Mouse (Mus musculus) granulocyte monocyte progenitor cell, adult 5-6 weeks (primary cell): ENCODE data around the gene Nudcd3. TPM values are rescaled to one million over a fixed set of nuclear protein-coding genes. Genes with fewer than 3 reads are reported as not detected.

ENCODE experiments used
- ATAC-seq: replicated peaks from 2 replicates; pipeline ENCODE4 v1.8.0; 2016; ENCODE audit warnings: mild to moderate bottlenecking, moderate TSS enrichment, inconsistent platforms; ENCODE audit not compliant: poor library complexity, severe bottlenecking
- total RNA-seq, 2 experiments: library from RNA; stranded (forward) in 1 of 2; stranded (reverse) in 1 of 2; fragments of 200-712, 200-1000 nt in 1 of 2; fragments of >200 nt in 1 of 2; fragmentation: Nextera tagmentation in 1 of 2; gene quantifications; 2 replicates each; pipeline ENCODE4 v1.2.3; 2014 to 2017

Gene Nudcd3
- total RNA-seq (2014; fragmentation: Nextera tagmentation) (27.0 and 29.7 TPM in 2 replicates), total RNA-seq (2017) (27.0 and 35.4 TPM in 2 replicates)

DNA sequence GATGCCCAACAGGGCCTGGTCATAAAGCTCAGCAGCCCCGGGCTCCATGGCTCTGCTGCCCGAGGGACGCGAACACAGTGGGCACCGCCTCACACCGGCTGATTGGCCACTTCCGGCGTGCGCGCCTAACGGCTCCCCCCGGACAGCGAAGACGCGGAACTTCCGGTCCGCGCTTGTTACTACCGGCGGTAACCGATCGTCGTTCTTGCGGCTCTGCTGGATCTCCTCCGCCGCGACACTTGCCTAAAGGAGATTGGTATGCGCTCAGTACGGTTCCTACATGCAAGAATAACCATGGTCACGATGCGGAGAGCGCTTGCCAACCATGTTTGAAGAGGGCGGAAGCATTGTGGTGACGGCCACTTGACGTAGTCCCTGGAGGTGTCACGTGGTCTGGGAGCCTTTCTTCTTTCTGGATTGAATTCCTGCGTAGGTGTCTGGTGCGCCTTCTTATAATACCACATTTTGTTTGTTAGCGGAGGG, at the start of gene Nudcd3:
Gene Nudcd3, minus strand, starts transcription at position 329 of the 483 bp plus-strand sequence.
- peak; percentile 93 for ATAC-seq

DNA sequence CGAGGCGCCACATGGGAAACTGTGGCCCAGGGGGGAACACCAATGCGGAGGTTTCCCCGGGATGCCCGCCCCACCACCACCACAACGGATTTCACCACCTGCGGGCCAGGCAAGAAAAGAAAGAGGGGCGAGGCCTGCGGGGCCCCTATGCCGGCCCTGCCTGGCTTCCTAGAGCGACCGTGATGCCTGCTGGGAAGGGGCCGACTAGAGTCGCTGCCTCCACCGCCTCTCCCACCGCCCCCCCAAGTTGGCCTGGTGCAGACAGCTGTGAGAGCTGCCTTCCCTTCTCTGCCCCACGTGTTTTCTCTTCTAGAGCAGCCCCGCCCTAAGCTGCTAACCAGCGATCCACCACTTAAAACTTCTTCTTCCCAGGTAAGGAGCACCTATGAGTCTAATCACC, 44.5 kb upstream of the Nudcd3 start:
- no peak for ATAC-seq

DNA sequence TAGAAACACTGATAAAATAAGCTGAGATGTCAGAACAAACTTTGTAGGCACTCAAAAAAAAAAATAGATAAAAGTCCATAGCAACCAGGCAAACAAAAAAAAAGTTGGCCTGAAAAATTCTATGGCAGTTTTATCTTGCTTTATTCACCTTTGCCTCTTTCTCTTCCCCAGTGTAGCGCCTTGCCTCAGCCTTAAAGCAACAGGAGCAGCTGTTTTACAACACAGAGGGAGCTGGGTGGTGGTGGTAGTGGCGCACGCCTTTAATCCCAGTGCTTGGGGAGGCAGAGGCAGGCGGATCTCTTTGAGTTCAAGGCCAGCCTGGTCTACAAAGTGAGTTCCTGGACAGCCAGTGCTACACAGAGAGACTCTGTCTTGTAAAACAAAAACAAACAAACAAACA, 32.8 kb upstream of the Nudcd3 start:
- no peak for ATAC-seq

DNA sequence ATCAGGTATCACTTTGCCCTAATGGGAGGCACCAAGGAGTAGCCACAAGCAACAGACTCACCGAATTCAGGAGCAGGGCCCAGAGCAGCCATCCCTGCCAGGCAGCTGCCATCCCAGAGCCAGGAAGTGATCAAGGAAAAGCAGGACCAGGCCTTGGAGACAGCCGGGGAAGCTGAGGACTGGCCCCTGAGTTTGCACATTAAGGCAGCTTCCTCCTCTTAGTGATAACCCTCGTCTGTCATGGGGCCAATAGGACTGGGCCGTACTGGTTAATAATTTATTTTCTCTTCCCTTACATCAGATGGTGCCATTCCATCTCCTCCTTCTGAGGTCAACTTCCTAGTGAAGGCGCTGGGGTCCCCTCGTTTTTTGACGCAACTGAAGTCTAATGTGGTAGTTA, 29.8 kb upstream of the Nudcd3 start, which contains the start of gene Npc1l1:
Gene Npc1l1, minus strand, starts transcription at position 132 of the 400 bp plus-strand sequence.
- no peak for ATAC-seq

DNA sequence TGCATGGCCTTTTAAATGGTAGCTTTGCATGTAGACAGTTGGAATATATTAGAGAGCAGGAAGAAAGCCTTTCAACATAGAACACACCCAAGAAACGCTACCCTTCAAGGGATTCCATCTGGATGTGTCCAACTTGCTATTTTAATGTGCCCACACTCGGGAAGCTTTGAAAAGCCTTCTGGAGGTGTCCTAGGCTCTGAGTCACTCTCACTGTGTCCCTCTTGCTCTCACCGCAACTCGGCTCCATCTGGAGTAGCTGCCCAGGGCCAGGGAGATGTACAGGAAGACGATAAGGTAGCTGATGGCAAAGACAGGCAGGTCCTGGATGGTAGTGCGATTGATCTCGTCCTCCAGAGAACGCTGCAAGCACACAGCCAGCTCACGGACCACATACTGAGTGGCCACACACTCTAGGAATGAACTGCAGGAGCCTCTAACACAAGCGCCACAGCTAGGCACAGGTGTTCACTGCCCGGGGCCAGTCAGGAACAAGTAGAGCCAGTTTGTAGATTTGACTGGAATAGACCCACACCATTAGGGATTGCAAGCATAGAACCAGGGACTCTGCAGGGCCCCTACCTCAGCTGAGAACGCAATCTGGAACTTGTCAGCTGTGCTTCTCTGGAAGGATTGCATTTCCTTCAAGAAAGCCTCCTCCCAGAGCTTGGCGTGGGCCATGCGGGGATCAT, 24.5 kb upstream of the Nudcd3 start:
- no peak for ATAC-seq

DNA sequence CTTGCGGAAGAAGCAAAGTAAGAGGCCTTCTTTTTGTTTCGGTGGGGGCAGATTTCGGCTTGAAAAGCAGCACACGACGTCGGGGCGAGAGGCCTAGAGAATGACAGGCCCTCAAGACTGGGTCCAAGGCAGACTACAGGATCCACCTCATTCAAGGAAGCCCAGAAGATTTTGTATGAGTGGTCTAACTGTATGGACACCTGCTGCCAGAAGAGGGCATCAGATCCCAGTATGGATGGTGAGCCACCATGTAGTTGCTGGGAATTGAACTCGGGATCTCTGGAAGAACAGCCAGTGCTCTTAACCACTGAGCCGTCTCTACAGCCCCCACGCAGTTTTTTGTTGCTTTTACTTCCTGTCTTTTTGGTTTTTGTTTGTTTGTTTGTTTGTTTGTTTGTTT, 22.0 kb upstream of the Nudcd3 start:
- ATAC-seq: no peak

DNA sequence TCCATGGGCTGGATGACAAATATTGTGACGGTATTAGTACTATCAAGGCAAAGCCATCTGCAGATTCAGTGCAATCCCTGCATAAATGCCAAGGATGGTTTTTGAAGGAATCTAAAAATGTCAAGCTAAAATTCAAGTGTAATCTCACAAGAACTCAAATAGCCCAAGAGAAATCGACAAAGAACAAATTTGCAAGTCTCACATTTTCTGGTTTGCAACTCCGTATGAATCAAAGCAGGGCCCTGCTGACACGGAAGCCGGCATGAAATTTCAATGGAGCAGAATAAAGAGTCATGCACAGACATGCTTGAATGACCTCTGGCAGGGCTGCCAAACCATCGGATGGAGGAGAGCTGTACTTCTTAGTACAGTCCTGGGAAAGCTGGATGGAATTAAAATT, 19.8 kb upstream of the Nudcd3 start:
- ATAC-seq: no peak

DNA sequence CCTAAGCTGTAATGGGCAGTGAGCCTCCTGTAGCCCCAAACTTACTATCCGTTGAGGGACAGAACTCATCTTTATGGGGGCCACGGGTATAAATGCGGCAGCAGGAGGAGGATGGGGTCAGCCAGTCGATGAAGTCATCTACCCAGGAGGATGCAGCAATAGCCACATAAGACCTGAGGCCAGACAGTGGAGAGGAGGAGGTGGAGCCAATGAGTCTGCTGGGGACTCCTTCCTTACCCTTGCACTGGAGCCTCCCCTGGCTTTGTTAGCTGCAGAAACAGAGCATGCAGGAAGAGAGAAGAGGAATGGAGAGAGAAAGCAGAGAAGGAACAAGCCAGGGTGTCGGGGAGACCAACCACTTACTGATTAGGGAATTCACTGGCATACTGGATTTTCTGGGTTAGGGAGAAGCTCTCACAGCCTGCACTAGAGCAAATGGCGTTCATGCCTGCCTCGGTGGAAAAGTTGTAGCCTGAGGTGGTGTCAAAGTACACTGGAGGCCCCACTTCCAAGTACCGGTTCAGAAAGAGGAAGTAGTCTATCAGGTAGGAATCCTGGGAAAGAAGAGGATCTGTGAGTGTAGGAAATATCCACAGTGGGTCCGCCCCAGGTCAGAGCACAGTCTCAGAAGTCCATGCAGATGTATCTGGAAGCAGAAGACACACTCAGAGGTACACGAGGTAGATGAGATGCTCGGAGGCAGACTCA, 18.1 kb upstream of the Nudcd3 start:
- ATAC-seq: peak; percentile 22; the same call in 1 of the 2 replicates

DNA sequence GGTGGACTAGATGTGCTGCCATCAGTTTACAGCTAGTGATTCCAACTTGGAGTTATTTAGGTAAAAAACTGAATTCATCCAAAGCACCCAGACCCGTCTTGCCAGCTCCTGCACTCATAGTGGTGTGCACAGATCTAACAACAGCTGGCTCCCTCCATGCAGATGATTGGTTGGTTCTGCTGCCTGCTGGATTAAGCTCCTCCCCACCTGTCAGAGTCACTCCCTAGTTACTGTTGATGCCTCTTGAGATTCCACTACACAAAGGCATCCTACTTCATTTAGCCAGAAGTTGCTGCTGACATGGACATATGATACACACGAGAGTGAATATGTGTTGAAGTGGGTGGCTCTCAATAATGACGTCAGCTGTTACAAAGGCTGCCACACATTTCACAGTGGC, 16.6 kb upstream of the Nudcd3 start:
- ATAC-seq: no peak

DNA sequence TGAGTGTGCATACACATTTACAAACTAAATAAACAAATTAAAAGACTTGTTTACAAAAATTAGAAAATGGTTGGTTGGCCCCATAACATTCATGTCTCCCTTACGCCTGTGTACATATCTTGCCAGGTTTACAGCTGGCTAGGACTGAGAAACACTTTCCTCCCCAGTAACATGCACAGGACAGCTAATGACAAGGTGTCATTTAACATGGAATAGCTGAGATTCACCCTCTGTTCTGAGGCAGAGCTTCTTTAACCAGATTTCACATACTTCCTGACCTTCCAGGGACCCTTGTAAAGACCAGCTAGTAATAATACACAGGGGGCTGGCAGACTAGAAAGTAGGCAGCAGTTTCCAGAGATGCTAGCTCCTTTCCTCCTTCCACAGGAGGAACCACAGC, 7.9 kb upstream of the Nudcd3 start:
- ATAC-seq: no peak

DNA sequence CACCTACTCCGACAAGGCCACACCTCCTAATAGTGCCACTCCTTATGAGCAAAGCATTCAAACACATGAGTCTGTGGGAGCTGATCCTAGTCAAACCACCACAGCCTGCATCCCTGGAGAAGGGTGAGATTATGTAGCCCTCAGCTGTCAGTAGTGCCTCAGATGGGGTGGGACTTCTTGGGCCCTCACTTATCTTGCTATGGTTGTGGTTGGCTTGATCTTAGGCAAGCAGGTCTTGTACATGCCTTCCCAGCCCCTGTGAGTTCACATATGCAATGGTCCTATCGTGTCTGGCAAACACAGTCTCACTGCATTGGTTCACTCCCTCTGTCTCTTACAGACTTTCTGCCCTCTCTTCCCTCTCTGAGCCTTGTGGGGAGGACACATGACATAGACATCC, 6.9 kb upstream of the Nudcd3 start:
- no peak for ATAC-seq

DNA sequence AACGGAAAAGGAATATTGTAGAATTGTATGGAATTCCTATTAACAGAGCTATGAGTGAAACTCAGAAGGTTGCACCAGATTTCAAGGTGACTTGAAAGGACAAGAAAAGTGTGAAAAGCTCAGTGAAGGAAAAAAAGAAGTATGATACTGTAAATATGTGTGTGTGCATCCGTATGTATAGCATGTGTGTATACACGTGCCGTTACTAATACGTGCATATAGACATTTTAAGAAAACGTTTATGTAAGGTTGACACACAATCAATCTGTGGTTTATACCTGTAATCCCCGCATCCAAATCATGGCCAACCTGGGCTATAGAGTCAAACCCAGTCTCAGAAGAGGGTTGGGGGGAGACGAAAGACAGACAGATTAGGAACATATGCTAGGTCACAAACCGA, 355 bp upstream of the Nudcd3 start:
- ATAC-seq: no peak

DNA sequence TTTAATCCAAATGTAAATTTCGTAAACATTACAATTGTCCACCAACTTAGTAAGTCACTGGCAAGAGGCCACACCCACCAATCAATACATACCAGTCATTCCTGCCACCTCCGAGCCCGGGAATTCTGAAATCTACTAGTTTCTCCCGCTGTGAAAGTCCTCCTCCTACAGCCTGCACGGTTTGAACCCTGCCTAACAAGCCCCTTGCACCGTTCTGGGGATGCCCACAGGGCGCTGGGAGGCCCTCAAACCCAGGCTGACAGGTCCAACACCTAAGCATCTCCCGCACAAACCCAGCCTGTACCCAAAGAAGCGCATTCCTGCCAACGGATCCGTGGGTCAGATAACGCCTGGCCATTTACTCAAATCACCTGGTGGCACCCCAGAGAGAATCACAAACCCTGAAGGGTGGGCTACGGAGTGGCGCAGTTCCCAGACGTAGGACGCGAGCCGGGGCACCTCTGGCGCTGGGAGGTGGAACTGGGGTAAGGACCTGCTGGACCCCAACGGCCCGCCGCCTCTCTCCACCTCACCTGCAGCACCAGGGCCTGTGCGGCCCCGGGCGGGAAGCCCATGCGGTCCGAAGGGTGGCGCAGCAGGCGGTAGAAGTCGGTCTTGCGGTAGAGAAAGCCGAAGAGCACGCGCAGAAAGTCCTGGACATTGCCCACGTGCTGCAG, 667 bp downstream of the Nudcd3 start, which contains the start of gene A730071L15Rik:
Gene A730071L15Rik, plus strand, starts transcription at position 620 of the 677 bp plus-strand sequence.
- peak; percentile 3; the same call in 1 of the 2 replicates for ATAC-seq

DNA sequence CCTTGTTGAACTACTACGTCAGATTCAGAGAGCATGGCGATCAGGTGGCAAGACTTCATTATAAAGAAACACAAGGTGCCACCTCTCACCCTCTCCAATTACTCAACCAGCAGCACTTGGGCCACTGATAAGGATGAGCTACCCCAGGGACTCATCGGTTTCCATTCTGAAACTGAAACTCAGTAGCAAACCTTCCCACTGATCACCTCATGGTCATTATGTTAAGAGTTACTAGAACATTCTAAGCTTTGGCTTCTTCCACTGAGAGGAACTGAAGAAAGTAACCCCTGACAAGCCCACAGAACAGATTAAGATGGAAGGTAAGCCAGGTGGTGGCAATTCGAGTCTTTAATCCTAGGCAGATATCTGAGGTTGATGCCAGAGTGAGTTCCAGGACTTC, 1.8 kb downstream of the Nudcd3 start:
- no peak for ATAC-seq

DNA sequence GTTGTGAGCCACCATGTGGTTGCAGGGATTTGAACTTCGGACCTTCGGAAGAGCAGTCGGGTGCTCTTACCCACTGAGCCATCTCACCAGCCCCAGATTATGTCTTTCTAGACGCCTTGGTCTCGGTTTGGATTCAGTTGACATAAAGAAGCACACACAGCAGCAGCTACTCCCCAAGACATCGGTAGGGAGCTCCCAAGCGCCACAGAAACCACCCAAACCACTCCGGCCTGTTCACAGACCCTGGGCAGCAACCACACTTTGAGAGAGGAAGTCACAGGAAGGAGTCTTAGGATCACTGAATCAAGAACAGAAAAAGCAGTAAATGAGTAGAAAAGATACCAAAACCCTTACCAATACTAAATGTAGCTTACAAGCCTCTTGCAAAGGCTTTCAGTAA, 3.4 kb downstream of the Nudcd3 start:
- no peak for ATAC-seq

DNA sequence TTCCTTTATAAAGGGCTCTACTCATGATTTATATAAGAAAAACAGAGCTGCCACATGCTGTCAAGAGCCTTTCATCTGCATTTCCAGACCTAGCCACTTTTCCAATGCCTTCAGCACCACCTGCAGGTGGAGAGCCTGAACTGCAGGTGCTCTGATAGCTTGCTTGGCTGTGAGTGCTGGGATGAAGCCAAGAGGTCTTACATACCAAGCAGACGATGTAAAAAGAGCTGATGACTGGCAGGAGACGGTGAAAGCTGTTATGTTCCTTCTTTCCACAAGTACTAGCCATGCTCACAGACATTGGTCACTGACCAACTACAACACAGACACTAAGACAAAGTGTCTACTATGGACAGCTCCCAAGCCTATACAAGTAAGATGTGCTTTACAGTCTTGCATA, 12.3 kb downstream of the Nudcd3 start:
- peak; percentile 90 for ATAC-seq

DNA sequence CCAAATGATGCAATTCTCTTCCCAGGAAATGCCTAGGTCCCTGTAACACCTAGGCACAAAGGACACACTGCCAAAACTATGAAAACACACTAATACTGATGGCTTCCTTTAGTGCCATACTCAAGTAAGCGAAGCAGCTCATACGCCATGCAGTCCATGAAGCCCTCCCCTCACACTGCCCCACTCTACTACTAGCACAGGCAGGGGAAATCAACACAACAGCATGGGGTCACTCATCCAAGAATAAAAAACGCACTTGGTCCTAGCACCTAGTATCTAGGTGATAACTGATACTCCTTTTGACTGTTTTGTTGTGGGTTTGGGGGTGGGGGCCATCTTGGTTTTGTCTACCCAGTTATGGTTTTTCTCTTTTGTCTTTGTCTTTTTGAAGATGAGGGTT, 12.8 kb downstream of the Nudcd3 start:
- ATAC-seq: no peak

DNA sequence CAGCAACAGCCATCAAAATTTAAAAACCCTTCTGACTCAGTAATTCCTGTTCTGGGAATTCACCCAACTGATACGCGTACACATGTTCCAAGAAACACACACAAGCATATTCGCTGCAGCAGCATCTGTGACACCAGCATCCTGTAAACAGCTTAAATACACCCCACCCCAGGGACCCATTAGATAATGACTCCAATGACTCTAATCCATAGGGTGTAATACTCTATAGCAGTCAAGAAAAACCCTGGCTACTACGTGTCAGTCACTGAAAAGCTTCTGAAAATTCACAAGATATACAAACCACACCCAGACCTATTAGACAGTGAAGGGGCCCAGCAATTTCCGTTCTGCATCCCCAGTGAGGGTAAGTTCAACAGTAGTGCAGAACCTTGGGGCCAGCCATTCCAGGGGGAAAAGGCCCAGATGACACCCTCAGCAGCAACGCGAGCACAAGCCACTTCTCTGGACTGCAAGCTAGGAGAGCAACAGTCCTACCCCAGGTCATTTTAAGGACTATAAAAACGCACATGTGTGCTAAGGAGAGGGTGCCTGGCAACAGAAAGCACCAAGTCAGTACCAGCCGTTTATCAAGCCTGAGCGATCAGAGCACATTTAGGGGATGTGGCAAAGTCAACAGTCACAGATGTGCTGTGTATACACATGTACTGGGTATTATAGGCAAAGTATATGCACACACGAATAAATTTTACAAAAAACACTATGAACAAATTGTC, 15.8 kb downstream of the Nudcd3 start:
- ATAC-seq: no peak

DNA sequence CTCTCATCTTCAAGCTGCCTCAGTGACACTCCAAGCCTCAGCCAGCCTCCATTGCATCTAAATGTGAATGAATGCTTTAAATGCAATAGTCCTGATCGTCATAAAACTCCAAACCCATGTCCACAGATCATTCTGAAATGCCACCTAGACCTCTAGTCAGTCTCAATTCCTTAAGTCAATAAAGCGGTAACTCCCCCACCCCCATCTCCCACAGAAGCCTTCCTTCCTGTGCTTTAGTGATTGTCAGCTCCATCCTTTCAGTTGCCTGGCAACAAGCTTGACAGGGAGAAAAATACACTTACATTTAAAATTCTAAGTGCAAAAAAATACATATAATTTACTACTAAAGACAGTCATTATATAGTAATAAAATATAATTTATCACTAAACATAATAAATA, 17.0 kb downstream of the Nudcd3 start:
- no peak for ATAC-seq

DNA sequence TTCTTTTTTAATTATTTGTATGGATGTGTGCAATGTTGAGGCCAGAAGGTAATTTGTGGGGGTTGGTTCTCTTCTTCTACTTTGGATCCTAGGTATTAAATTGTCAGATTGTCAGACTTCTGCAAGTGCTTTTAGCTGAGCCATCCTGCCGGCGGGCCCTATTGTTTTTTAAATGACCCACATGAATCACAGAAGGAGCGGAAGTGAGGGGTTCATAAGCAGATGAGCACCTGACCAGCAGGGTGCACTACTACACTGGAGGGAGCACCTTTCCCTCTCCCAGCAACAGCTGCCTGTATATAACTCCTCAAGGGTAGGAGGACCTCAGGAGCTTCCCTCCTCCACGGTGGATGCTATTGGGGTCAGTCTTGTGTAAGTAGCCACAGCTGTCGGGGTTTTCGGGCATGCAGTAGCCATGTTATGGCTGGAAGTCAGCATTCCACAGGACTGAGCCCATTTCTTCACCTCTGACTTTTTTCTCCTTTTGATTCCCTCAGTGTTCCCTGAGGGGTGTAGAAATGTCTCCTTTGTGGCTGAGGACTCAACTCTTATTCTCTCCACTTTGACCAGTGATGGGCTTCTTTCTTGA, 19.3 kb downstream of the Nudcd3 start:
- ATAC-seq: no peak
